Mouse (Mus musculus) thymus, adult 2 months (tissue): Measurements from ENCODE around the gene Olfr767. TPM values are rescaled to one million over a fixed set of nuclear protein-coding genes. Genes with fewer than 3 reads are reported as not detected.
A peak's percentile ranks its signal among the peaks of the same experiment; 100 is the strongest.

Experiments
- DNase-seq: peaks from one replicate; pipeline ENCODE4 v3.0.0; 2021
- H3K27ac ChIP-seq: fragments of 200-500 bp; 2 replicates; pipeline ENCODE4 v1.5.1; 2012; ENCODE audit warnings: low read length, control low read depth; ENCODE audit not compliant: control insufficient read depth, insufficient read depth
- H3K27me3 ChIP-seq: fragments of 200-500 bp; 2 replicates; pipeline ENCODE4 v1.6.1; 2012; ENCODE audit warnings: mild to moderate bottlenecking, low read length, moderate library complexity, mixed read lengths; ENCODE audit not compliant: control insufficient read depth, insufficient read depth
- H3K36me3 ChIP-seq: fragments of 200-500 bp; 2 replicates; pipeline ENCODE4 v1.6.1; 2012; ENCODE audit warnings: mild to moderate bottlenecking, low read length, moderate library complexity; ENCODE audit not compliant: control insufficient read depth, insufficient read depth
- H3K4me1 ChIP-seq: fragments of 200-500 bp; replicated peaks from 2 replicates; pipeline ENCODE4 v1.6.1; 2012; ENCODE audit warnings: low read length; ENCODE audit not compliant: control insufficient read depth, insufficient read depth
- H3K4me3 ChIP-seq: fragments of 200-500 bp; 2 replicates; pipeline ENCODE4 v1.5.1; 2012; ENCODE audit warnings: mild to moderate bottlenecking, low read length, control low read depth, moderate library complexity; ENCODE audit not compliant: control insufficient read depth, insufficient read depth
- CTCF ChIP-seq: fragments of 200-500 bp; IDR thresholded peaks from 2 replicates; pipeline ENCODE4 v1.5.1; 2012; ENCODE audit warnings: mild to moderate bottlenecking, control low read depth, low read length, moderate library complexity, borderline replicate concordance; ENCODE audit not compliant: control insufficient read depth, poor library complexity, insufficient read depth; ENCODE audit errors: extremely low read depth
- POLR2A ChIP-seq: fragments of 200-500 bp; IDR thresholded peaks from 2 replicates; pipeline ENCODE4 v1.6.1; 2012; ENCODE audit warnings: mild to moderate bottlenecking, low read length, control low read depth, moderate library complexity; ENCODE audit not compliant: control insufficient read depth, poor library complexity, insufficient read depth; ENCODE audit errors: extremely low read depth
- WGBS: fragments of 180-500 bp; shearing (Covaris S2); methylation state at CpG from one replicate; pipeline ENCODE4 v1.1.7; 2018; 5-methylcytosine and 5-hydroxymethylcytosine counted together
- polyA plus RNA-seq: library from polyadenylated mRNA; depleted of rRNA; stranded (reverse); fragments of >200 nt; gene quantifications from 2 replicates; pipeline ENCODE4 v1.2.3, GENCODE M21; 2012; rRNA removed

The Olfr767 gene
- polyA plus RNA-seq, 1 experiment = not detected

- H3K4me1 ChIP-seq = no peaks in the 10 kb centered on the region
- WGBS = 86% methylated on average over 3 of the region's 3 CpGs
- no peak for DNase-seq
- no peak for TF ChIP-seq CTCF
- TF ChIP-seq POLR2A = no peak
- no peak within 1 kb of the TSS for H3K27ac ChIP-seq
- no peak within 1 kb of the TSS for H3K4me3 ChIP-seq
- no peaks in the 10 kb centered on the region for H3K36me3 ChIP-seq
- no peaks in the 10 kb centered on the region for H3K27me3 ChIP-seq
Observed at GRCm38 (mm10) chr10:129039796-129040195, 42.9 kb downstream of the Olfr767 start, which contains the start of gene Olfr764-ps1. TSS of gene Olfr764-ps1 (minus strand) at chr10:129039896.

DNA sequence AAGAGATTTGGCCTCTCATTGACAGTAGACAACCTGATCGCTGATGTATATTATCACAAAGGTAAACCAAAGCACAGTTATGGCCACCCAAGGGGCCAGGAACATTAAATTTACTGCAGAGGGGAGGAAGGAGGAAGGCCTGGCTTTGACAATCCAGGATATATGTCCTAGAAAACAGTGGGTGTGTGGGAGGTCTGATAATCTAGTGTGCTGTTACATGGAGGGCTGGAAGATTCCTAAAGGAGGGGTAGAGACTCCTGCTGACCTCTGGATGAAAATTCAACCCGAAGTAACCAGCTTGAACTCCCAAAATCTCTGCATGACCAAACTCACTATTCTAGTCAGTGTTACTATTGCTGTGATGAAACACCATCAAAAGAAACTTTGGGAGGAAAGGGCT, 54.4 kb downstream of the Olfr767 start:
- Histone ChIP-seq H3K4me1 (no peaks in the 10 kb centered on the region), H3K4me3 (no peak overlapping the region), H3K36me3 (no peaks in the 10 kb centered on the region), H3K27me3 (no peaks in the 10 kb centered on the region), H3K27ac (no peak overlapping the region)
- TF ChIP-seq CTCF (no peak), POLR2A (no peak)
- 87% methylated on average over 2 of the region's 2 CpGs for WGBS
- no peak for DNase-seq

DNA sequence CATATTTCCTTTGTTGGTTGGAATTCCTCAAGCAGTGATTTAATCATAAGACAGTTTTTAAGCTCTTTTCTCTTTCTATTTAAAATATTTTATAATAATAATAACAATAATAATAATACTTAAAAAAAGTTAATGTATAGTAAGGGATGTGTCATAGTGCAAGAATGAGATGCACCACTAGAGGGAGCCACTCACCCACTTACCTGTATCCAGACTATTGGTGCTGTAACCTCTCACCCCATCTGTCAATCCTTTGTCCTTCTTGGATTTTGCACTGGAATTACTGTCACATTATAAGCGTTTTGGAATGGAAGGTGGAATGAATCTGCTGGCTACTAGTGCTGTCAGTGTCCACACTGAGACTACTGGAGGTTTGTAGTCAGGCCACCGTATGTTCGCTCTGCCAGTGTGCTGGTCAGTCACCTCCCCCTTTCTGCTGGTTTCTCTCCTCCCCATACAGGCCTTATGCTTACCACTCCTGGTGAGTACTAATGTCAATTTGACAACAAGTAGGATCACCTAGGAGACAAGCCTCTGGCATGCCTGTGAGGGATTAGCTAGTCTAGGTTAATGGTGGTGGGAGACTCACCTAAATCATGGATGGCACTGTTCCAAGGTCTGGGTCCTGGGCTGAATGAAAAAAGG, 56.6 kb downstream of the Olfr767 start:
- H3K4me1 ChIP-seq = no peaks in the 10 kb centered on the region
- H3K27ac ChIP-seq = no peak overlapping the region
- H3K36me3 ChIP-seq = no peaks in the 10 kb centered on the region
- no peak overlapping the region for H3K4me3 ChIP-seq
- 64% methylated on average over 3 of the region's 3 CpGs for WGBS
- TF ChIP-seq POLR2A (no peak), CTCF (no peak)
- no peaks in the 10 kb centered on the region for H3K27me3 ChIP-seq
- peak; percentile 42 for DNase-seq

Other genes starting within 250 kb of the Olfr767 start
- gene Gdf11, start 191.2 kb downstream of the Olfr767 start, polyA plus RNA-seq = 5.6 and 5.8 TPM in 2 replicates
- gene Cd63, start 181.9 kb downstream of the Olfr767 start, polyA plus RNA-seq = 43.9 and 62.1 TPM in 2 replicates
- 14.0 and 21.8 TPM in 2 replicates for gene Rdh5, start 160.0 kb downstream of the Olfr767 start, polyA plus RNA-seq
- 137 and 173 TPM in 2 replicates for gene Bloc1s1, start 158.9 kb downstream of the Olfr767 start, polyA plus RNA-seq
- gene Itga7, start 149.1 kb downstream of the Olfr767 start, polyA plus RNA-seq = 5.9 and 14.5 TPM in 2 replicates
- gene Mettl7b, start 121.9 kb downstream of the Olfr767 start, polyA plus RNA-seq = 0.28 and 1.6 TPM in 2 replicates
- not detected in 2 replicates for gene Olfr9, start 93.5 kb downstream of the Olfr767 start, polyA plus RNA-seq
- gene Olfr763, start 72.1 kb downstream of the Olfr767 start, polyA plus RNA-seq = not detected in 2 replicates
- gene Olfr764-ps1, start 43.0 kb downstream of the Olfr767 start, polyA plus RNA-seq = not detected in 2 replicates
- not detected in 2 replicates for gene Olfr765, start 32.9 kb downstream of the Olfr767 start, polyA plus RNA-seq
- not detected in 2 replicates for gene Olfr766-ps1, start 13.9 kb downstream of the Olfr767 start, polyA plus RNA-seq
- gene Olfr768, start 16.5 kb upstream of the Olfr767 start, polyA plus RNA-seq = not detected in 2 replicates
- not detected in 2 replicates for gene Olfr769, start 35.0 kb upstream of the Olfr767 start, polyA plus RNA-seq
- not detected in 2 replicates for gene Olfr770, start 56.1 kb upstream of the Olfr767 start, polyA plus RNA-seq
- not detected in 2 replicates for gene Olfr771, start 81.8 kb upstream of the Olfr767 start, polyA plus RNA-seq
- not detected in 2 replicates for gene Olfr772, start 95.0 kb upstream of the Olfr767 start, polyA plus RNA-seq
- gene Olfr773, start 104.5 kb upstream of the Olfr767 start, polyA plus RNA-seq = not detected in 2 replicates
- gene Olfr774, start 153.3 kb upstream of the Olfr767 start, polyA plus RNA-seq = not detected in 2 replicates
- gene Olfr775, start 165.5 kb upstream of the Olfr767 start, polyA plus RNA-seq = not detected in 2 replicates
- not detected in 2 replicates for gene Olfr776, start 176.2 kb upstream of the Olfr767 start, polyA plus RNA-seq
- gene Olfr777, start 188.6 kb upstream of the Olfr767 start, polyA plus RNA-seq = not detected in 2 replicates
- not detected in 2 replicates for gene Olfr780, start 235.2 kb upstream of the Olfr767 start, polyA plus RNA-seq
- not detected in 2 replicates for gene Olfr781, start 245.9 kb upstream of the Olfr767 start, polyA plus RNA-seq